In the genomic region with DNA sequence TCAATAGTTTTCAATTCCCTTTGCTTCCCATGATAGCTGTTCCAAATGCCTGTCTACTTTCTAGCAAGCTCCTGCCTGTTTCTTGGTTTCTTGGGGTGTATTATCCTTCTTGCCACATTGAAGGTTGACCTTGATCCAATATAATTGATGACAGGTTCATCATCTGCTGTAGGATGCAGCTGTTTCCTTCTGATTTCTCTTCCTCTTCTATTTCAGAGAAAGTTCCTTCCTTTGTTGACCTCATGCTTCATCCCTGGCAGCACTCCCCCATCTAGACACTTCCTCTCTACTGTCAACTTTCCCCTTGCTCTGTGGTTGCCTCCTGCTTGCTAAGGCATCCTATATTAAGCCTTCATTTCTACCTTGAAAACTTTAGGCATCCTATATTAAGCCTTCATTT, we compare ENCODE assay signal across 15 mouse cellular contexts.
DNase-seq lines count a peak whose midpoint lies in the region; ATAC-seq lines count a peak whose summit lies in the region.
"Had no signal": no experiment of that assay in that cellular context is flagged by ENCODE, and none has a peak within 500 bp of the region (broad histone marks: within the 10 kb centered on the region; RNA-seq: fewer than 3 reads in every experiment).

No protein-coding gene starts in this region.

- no peak overlapping the region for H3K4me2 ChIP-seq in intestine, embryonic 16.5 days (ENCODE audit: low read depth, low read length)
- H3K4me2 ChIP-seq: embryonic facial prominence, embryonic 12.5 days; intestine, embryonic 15.5 days; lung, embryonic 15.5 days; midbrain, embryonic 13.5 days had no signal

- no peak overlapping the region for H3K9ac ChIP-seq in intestine, embryonic 16.5 days (ENCODE audit: low read depth, low read length)
- H3K9ac ChIP-seq: embryonic facial prominence, embryonic 12.5 days; intestine, embryonic 15.5 days; lung, embryonic 15.5 days; midbrain, embryonic 13.5 days had no signal

- peak; percentile 97 for ATAC-seq in megakaryocyte progenitor cell, adult 5-6 weeks (replicated peaks; ENCODE audit: poor library complexity)
- ATAC-seq in intestine, embryonic 16.5 days: no peak
- ATAC-seq: intestine, embryonic 15.5 days; midbrain, embryonic 13.5 days had no signal

- peak; percentile 19 for DNase-seq in heart, adult 8-10 months (ENCODE audit: low spot score)
- DNase-seq in heart, postnatal 14 days: no peak
- peak; percentile 24 for DNase-seq in layer of hippocampus, adult 9-11 months
- DNase-seq in layer of hippocampus, adult 9-10 months (ENCODE audit: low spot score): no peak
- peak; percentile 13 to 23 for DNase-seq in kidney, postnatal 36 days
- no peak for DNase-seq in cerebellum, adult 9-11 months
- DNase-seq: adrenal gland, postnatal 14 days; cerebellum, postnatal 25 days; right cerebral cortex, postnatal 25 days had no signal

- H3K27ac ChIP-seq in intestine, embryonic 16.5 days (ENCODE audit: low read length): no peak overlapping the region
- H3K27ac ChIP-seq: embryonic facial prominence, embryonic 12.5 days; intestine, embryonic 15.5 days; midbrain, embryonic 13.5 days had no signal

- intact Hi-C loops in heart, postnatal 14 days (cut with DNase I): no loop called here

- no peaks in the 10 kb centered on the region for H3K4me1 ChIP-seq in intestine, embryonic 16.5 days (ENCODE audit: control insufficient read depth, insufficient read depth, low read length)
- H3K4me1 ChIP-seq: embryonic facial prominence, embryonic 12.5 days; intestine, embryonic 15.5 days; lung, embryonic 15.5 days; midbrain, embryonic 13.5 days had no signal

- no peaks in the 10 kb centered on the region for H3K9me3 ChIP-seq in intestine, embryonic 16.5 days (ENCODE audit: control insufficient read depth, low read length)
- H3K9me3 ChIP-seq: embryonic facial prominence, embryonic 12.5 days; intestine, embryonic 15.5 days; lung, embryonic 15.5 days; midbrain, embryonic 13.5 days had no signal

- no peak overlapping the region for H3K4me3 ChIP-seq in intestine, embryonic 16.5 days (ENCODE audit: low read length)
- H3K4me3 ChIP-seq: embryonic facial prominence, embryonic 12.5 days; intestine, embryonic 15.5 days; lung, embryonic 15.5 days; midbrain, embryonic 13.5 days had no signal

- H3K27me3 ChIP-seq in intestine, embryonic 16.5 days (replicated peaks; ENCODE audit: control insufficient read depth, insufficient read depth, low read length): no peaks in the 10 kb centered on the region
- H3K27me3 ChIP-seq: embryonic facial prominence, embryonic 12.5 days; intestine, embryonic 15.5 days; lung, embryonic 15.5 days; midbrain, embryonic 13.5 days had no signal

- no peaks in the 10 kb centered on the region for H3K36me3 ChIP-seq in intestine, embryonic 16.5 days (ENCODE audit: control insufficient read depth, insufficient read depth, low read length)
- H3K36me3 ChIP-seq: embryonic facial prominence, embryonic 12.5 days; intestine, embryonic 15.5 days; lung, embryonic 15.5 days; midbrain, embryonic 13.5 days had no signal

Comparison
In these comparisons a context has a peak if more than half of its experiments do, and no peak if none do; other contexts are left out.
1. DNase-seq: peak in heart, adult 8-10 months (single experiment), layer of hippocampus, adult 9-11 months (single experiment) and kidney, postnatal 36 days (2 of 2); none in heart, postnatal 14 days (0 of 2), layer of hippocampus, adult 9-10 months (single experiment) and cerebellum, adult 9-11 months (single experiment).